Mouse (Mus musculus) gastrocnemius, adult 18-20 months (tissue): ENCODE results near the gene Col19a1. TPM values are rescaled to one million over a fixed set of nuclear protein-coding genes. Genes with fewer than 3 reads are reported as not detected.
A peak's percentile ranks its signal among the peaks of the same experiment; 100 is the strongest.
"Not testable (repeated sequence)": the region's sequence is repeated elsewhere in the genome, so short reads cannot be mapped to it uniquely, and the experiment has no call there.

Experiments
- DNase-seq: peaks from one replicate; pipeline ENCODE4 v3.0.0; 2021; ENCODE audit warnings: low spot score
- long read RNA-seq, 2 experiments: library from polyadenylated mRNA; stranded (forward); transcript quantifications; one replicate each; pipeline ENCODE4 v2.0.0; 2021
- total RNA-seq, 2 experiments: library from RNA; stranded (reverse); gene quantifications; 2 replicates each; pipeline ENCODE4 v1.2.3; 2021

The Col19a1 gene
- total RNA-seq, result 1 to 10 TPM; 1.1 TPM
- long read RNA-seq, experiment 1, partial matches to known transcripts, result 0 of 2 reads
- long read RNA-seq, experiment 1, other reads (novel, unspliced or antisense), result 2 of 2 reads
- long read RNA-seq, experiment 2, result 0 reads

DNA sequence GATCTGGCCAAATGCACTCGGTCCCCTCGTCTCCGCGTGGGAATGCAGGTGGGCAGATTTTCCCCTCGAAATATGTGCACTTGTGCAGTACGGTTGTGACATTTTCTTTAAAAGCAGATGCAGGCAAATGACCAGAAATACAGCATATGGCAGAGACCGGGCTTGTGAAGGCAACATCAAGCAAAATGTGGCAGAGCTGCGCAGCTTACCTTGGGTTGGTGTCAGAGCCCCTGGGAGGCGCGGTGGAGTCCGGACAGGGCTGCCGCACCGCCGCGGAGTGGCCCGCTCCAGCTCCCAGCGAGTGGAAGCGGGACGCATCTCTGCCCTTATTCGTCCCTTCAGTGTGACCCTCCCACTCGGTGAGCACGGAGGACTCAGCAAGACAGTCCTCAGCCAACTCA is at the start of gene Col19a1:
Gene Col19a1, minus strand, starts transcription at position 332 of the 401 bp plus-strand sequence.
- no peak for DNase-seq

DNA sequence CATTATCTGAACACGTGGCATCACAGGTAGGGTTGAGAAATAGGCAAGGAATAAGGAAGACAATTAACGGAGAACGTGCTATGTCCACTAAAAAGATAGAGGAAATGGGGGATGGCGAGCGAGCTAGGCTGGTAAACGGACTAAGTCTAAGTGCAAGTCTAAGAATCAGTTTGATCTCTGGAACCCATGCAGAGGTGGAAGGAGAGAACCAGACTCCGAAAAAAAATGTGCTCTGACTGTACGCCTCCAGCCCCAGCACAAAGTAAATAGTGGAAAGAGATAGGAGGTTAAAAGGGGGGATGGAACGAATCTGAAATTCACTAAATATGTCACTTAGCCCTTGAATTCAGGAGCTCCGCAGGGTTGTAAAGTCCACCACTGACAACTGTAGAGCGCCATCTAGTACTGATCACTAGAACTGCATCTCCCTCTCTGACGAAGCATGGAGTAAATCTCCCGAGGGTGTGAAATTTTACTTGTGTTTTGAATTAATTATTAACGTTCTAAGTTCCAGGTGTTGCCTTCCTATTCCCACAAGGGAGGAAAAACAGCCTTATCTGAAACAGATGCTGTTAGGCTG is 46.4 kb upstream of the Col19a1 start:
- peak; percentile 24 for DNase-seq

GRCm38 (mm10) chr1:24612556-24612955 is 25.3 kb upstream of the Col19a1 start:
- DNase-seq, result not testable (repeated sequence)

GRCm38 (mm10) chr1:24595096-24595495 is 7.8 kb upstream of the Col19a1 start:
- DNase-seq, result no peak

DNA sequence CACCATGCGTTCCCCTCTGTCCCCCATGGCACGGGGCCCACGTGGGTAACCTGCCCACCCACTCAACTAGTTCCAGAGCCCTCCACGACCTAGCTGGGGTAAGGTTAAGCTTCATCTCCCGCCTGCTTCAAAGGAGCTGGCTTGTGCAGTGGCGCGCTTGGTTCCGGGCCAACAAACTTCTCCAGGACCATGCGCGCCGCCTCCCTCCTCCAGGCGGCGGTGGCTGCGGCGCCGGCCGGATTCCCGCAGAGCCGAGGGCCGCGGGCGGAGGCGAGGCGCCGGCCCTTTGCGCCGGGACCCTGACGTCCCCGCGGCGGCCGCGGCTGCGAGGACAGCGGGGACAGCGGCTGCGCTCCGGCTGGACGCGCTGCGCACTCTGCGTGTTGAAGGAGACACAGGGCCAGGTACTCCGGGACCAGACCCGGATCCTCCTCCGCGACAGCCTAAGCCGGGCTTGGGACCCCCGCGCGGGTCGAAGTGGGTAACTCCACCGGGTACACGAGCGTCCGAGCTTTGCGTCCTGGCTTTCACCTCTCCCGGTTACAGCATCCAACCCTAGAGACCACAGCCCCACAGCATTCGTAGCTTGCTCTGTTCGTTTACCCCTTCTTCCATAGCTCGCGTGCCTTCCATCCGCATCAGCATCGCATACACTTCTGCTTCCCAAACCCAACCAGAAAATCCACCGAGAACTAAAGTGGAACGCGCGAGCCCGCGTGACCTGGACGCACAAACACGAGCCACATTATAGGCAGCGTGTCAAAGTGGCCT is 717 bp downstream of the Col19a1 start:
- DNase-seq, result peak; percentile 18

GRCm38 (mm10) chr1:24572602-24573001 is 14.7 kb downstream of the Col19a1 start:
- DNase-seq, result no peak

DNA sequence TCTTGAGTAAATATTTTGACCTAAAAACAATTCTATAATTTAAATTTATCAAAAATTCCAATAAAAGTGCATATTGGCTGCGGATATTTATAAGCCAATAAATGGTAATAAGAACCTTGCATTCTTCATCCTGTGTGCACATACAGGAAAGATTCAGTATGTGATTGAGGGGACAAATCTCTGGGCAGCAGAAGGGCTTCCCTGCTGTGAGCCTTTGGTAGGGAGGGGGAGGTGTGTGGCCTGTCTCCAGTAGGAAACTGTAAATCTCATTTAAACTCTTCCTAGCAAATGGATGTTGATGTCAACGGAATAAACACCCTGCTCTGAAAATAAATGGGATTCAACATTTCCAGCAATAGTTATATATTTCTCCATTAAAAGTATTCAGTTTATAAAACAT is 23.2 kb downstream of the Col19a1 start:
- DNase-seq, result no peak

DNA sequence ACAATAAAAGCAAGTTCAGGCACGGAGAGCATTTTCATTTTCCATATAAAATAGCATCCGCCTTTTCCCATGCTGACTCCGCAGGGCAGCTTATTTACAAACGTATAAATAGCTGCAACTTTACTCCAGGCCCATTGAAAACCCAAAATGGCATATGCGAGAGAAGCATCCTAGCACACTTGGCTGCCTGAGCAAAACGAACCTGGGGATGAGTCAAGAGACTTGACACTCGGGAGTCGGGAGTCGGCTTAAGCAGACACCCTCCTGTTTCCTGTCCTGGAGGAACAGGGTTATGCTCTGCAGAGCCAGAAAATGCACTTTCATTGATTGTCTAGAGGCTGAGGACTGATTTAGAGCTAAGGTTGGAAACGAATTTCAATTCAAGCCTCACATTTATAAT is 29.3 kb downstream of the Col19a1 start:
- no peak for DNase-seq

- DNase-seq, result no peak
These were observed 33.8 kb downstream of the Col19a1 start for GRCm38 (mm10) chr1:24553462-24553861.

DNA sequence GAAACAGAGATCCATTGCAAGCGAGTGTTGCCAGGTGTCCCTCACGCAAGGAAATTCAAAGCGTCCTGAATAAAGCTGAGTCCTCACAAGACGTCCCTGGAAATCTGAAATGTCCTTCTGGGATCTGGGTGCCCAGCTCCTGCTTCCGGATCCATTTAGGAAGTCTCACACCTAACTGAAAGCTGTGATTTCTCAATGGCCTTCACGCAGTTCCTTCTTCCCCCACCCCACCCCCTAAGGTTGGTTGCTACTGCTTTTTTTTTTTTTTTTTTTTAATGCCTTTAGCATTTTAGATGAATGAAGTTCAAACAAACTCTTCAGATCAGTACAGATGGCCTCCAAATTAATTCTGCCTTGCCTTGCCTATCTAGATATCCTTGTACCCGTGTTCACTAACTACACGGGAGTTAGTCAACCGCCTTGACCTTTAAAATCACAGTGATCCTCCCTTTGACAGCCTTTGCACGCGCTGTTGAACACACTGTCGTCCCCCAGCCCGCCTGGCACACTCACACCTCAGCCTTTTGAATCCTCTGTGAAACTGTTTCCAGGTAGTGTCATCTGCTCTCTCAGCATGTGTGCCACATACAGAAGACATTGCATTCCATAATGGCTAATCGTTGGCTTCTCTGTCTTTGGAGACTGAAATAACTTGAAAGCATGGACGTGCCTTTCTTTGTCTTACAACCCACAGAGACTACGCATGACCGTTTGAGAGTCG is 36.6 kb downstream of the Col19a1 start:
- no peak for DNase-seq

GRCm38 (mm10) chr1:24550031-24550430 is 37.2 kb downstream of the Col19a1 start:
- DNase-seq, result peak; percentile 15

DNA sequence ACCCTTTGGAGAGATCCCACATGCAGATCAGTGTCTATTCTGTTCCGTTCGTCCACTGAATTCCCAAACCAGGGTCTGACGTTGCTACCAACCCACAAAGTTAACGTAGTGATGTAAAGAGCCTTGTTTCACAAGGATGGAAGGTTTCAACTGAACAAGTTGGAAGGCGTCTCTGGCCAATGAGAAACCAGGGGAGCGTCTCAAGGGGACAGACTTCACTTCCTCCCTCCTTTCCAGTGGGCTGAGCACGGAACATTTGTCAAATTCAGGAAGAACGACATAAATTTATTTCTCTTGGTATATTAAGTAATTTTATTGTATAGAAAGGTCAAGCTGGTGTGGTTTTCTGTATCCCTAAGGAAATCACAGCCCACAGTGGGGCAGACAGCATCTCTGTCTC is 38.2 kb downstream of the Col19a1 start:
- DNase-seq, result no peak

GRCm38 (mm10) chr1:24547574-24547973 is 39.7 kb downstream of the Col19a1 start:
- no peak for DNase-seq

DNA sequence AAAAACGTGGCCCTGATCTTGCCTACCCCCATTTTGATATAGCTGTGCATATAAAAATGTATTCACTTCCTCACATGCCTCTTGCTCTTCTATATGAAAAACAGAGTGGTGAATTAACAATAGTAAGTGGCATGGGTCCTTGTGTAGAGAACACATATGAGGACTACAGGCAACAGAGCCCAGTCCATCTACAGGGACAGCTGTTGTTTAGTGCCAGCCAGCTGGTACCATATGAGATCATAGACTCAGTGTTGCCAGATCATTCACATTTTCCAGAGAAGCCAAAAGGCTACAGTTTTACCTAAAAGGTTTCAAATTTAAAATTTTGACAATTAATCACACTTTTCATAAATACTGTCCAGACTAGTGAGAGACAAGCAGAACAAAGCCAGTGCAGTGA is 47.4 kb downstream of the Col19a1 start:
- DNase-seq, result no peak

DNA sequence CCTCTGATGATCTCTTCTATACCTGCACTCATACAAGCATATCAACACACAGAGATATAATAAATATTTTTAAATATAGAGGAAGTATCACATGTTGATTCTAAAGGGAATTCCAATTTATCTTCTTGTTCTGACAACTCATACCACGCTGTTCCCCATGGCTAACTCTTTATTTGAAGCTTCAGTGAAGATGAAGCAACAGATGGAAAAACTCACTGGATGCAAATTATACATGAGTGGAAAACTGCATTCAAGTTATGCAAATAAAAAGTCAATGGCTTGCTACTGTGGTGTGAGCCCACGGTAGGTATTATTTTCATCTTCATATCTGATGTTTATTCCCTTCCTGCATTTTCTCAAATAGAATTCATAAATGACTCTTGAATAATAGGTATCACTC is 60.1 kb downstream of the Col19a1 start:
- no peak for DNase-seq

DNA sequence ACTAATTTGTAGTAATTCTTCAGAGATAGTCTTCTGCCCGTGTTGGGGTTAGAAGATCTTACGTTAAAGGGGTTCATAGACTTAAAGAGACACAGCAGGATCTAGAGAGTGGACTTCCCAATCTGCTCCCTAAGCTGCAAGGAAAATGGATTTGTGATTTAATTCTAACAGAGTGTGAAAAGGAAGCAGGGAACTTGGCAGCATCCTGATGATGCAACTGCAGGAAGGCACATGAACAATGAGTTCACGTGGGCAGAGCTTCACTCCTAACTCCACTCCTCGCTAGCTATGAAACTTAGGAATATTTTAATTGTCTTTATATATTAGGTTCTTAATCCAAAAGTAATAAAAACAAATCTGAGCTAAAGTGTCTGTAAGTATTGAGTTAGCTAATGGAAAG is 69.8 kb downstream of the Col19a1 start:
- DNase-seq, result no peak

GRCm38 (mm10) chr1:24515341-24515740 is 71.9 kb downstream of the Col19a1 start:
- no peak for DNase-seq

DNA sequence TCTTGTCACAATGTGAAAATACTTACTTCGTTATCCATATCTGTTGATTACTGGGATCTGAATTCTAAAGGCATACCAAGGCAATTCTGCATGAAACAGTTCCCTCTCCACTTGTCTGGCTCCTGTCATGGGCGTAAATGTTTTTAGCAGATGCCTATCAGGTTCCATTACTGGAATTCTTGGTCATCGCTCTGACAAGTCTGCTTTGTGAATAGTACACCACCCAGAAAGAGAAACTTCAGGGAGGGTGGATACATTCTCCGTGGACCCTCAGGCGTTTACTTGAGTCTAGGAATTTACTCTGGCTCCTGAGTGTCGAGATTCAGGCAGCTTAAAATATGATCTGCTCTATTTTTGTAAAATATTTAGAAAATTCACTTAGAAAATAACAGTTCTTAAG is 75.7 kb downstream of the Col19a1 start:
- no peak for DNase-seq

DNA sequence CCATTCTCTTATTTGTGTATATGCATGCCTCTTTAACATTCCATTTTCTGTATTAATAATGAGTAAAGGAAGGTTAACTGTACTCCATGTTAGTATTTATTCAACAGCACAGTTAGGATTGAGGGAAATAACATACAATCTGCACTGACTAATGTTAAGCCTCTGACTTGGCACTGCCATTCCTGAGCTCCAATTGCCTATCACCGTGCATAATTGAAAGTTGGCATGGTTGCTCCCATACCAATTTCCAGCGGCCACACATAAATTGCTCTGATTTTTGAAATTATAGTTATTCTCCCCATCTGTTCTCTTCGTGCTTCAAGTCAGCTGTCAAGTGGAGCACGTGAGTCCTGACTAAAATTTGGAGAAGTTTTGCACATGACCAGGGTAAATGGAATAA is 91.9 kb downstream of the Col19a1 start:
- no peak for DNase-seq

DNA sequence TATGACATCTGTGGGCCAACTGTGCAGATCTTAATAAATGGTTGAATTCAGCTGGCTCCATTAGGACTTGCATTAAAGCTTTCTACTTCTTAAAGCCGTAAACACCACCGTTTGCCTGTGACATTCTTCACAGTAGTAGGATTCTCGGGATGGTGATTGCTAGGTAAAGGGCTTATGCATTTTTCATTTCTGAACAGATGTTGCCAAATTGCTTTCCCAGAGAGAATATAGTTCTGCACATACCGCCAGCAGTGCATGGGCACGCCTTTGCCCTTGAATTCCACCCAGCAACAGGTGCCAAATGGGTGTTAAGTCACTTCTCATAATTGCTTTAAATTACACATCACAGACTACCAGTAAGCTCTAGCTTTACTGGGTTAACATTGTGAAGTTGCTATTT is 103.1 kb downstream of the Col19a1 start:
- no peak for DNase-seq

- DNase-seq, result peak; percentile 1
These were observed 116.1 kb downstream of the Col19a1 start for GRCm38 (mm10) chr1:24471096-24471710.

DNA sequence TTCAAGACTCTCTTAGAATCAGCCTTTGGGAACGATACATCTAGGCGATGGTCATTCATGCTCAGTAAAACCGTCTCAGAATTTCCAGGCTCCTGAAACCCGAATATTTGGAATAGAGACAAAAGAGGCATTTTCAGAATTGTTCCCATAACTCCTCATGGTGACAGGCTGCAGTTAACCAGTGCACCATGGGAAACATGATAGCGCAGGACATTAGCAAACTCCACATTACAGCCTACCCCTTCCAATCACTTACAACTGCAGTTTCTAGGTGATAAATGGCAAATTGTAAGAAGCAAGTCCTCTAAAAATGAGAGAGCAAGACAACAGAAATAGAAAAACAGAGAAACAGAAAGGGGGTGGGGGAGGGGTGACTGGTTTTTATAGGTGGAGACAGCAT is 116.6 kb downstream of the Col19a1 start:
- no peak for DNase-seq
